Mouse (Mus musculus) stomach, adult 2 months (tissue): ENCODE measurements around the gene F5. TPM values are rescaled to one million over a fixed set of nuclear protein-coding genes. Genes with fewer than 3 reads are reported as not detected.

Experiments
- polyA plus RNA-seq: library from polyadenylated mRNA; depleted of rRNA; stranded (reverse); fragments of >200 nt; gene quantifications from 2 replicates; pipeline ENCODE4 v1.2.3, GENCODE M21; 2012; rRNA removed

F5 gene
- polyA plus RNA-seq, result 0.58 and 0.66 TPM in 2 replicates

GRCm38 (mm10) chr1:164151387-164152088 is at the start of gene F5:
Gene F5, plus strand, starts transcription at chr1:164151838.

GRCm38 (mm10) chr1:164114947-164115493 is 36.6 kb upstream of the F5 start, which contains the start of gene Selp:
Gene Selp, plus strand, starts transcription at chr1:164115264.

GRCm38 (mm10) chr1:164248465-164249331 is 97.1 kb downstream of the F5 start, which contains the start of gene Slc19a2:
Gene Slc19a2, plus strand, starts transcription at chr1:164249046.

Other genes with a start within 250 kb of the F5 start
- gene Scyl3, start 222.7 kb upstream of the F5 start, polyA plus RNA-seq, result 1.7 and 2.6 TPM in 2 replicates
- gene BC055324, start 157.0 kb upstream of the F5 start, polyA plus RNA-seq, result 0.11 and 0.23 TPM in 2 replicates
- 0.04 TPM in 1 of 2 replicates, not detected in the other for gene Mettl18, start 156.9 kb upstream of the F5 start, polyA plus RNA-seq
- gene Sele, start 103.6 kb upstream of the F5 start, polyA plus RNA-seq, result 0.04 TPM in 1 of 2 replicates, not detected in the other
- gene Sell, start 89.9 kb upstream of the F5 start, polyA plus RNA-seq, result 0.03 and 0.15 TPM in 2 replicates
- gene Selp, start 36.6 kb upstream of the F5 start, polyA plus RNA-seq, result 0.46 and 0.48 TPM in 2 replicates
- 7.1 and 10.1 TPM in 2 replicates for gene Slc19a2, start 97.2 kb downstream of the F5 start, polyA plus RNA-seq
- 1.0 and 1.3 TPM in 2 replicates for gene Ccdc181, start 123.7 kb downstream of the F5 start, polyA plus RNA-seq
- 2.4 and 3.1 TPM in 2 replicates for gene Nme7, start 152.3 kb downstream of the F5 start, polyA plus RNA-seq
- gene Blzf1, start 155.7 kb downstream of the F5 start, polyA plus RNA-seq, result 0.62 and 0.75 TPM in 2 replicates